Mouse (Mus musculus): Measurements from ENCODE around the gene Pdgfb. TPM values are rescaled to one million over a fixed set of nuclear protein-coding genes. Genes with fewer than 3 reads are reported as not detected.

The Pdgfb gene
- total RNA-seq, 1 experiment = 9.5 TPM

- Histone ChIP-seq H3K9ac (ENCODE audit: insufficient read depth, low read depth, low read length, poor library complexity, severe bottlenecking) (no peak overlapping the region), H3K4me3 (ENCODE audit: insufficient read depth in 1 of 2, low read depth in 1 of 2, low read length in 2 of 2, poor library complexity in 1 of 2, severe bottlenecking in 1 of 2) (no peak overlapping the region), H3K36me3 (ENCODE audit: control insufficient read depth, insufficient read depth, low read length, poor library complexity, severe bottlenecking) (no peaks in the 10 kb centered on the region), H3K27ac (ENCODE audit: insufficient read depth, low read depth, low read length, poor library complexity, severe bottlenecking) (no peak overlapping the region), H3K9me3 (ENCODE audit: control insufficient read depth, insufficient read depth, low read depth, low read length) (no peaks in the 10 kb centered on the region), H3K4me1 (ENCODE audit: control insufficient read depth in 2 of 2, insufficient read depth in 2 of 2, low read length in 2 of 2, poor library complexity in 1 of 2) (peaks cover 5 to 29% of the 10 kb centered on the region in 2 experiments; a peak in 2 of 4 replicates)
- DNase-seq (ENCODE audit: low read depth, low spot score) = no peak
- in situ Hi-C loops (cut with MboI; ENCODE audit: low sequenced_read_pairs in 2 of 2, unreplicated experiment in 2 of 2) = no loop called here
- TF ChIP-seq CHD2 (IDR thresholded peaks at IDR 0.05; ENCODE audit: low read depth, low read length) (no peak), HCFC1 (IDR thresholded peaks at IDR 0.05; ENCODE audit: borderline replicate concordance, insufficient read depth, low read length) (no peak), ZC3H11A (IDR thresholded peaks at IDR 0.05; ENCODE audit: borderline replicate concordance, low read depth, low read length) (no peak), MAFK (IDR thresholded peaks at IDR 0.05; ENCODE audit: insufficient read depth, low read depth, low read length) (no peak), ZNF384 (IDR thresholded peaks at IDR 0.05; ENCODE audit: low read depth, low read length) (no peak)
Measured at GRCm38 (mm10) chr15:80006156-80006555, 8.6 kb downstream of the Pdgfb start.

GRCm38 (mm10) chr15:80005436-80005835, 9.3 kb downstream of the Pdgfb start:
- H3K9ac ChIP-seq (ENCODE audit: insufficient read depth, low read depth, low read length, poor library complexity, severe bottlenecking) = no peak overlapping the region
- no peaks in the 10 kb centered on the region for H3K9me3 ChIP-seq (ENCODE audit: control insufficient read depth, insufficient read depth, low read depth, low read length)
- H3K27ac ChIP-seq (ENCODE audit: insufficient read depth, low read depth, low read length, poor library complexity, severe bottlenecking) = no peak overlapping the region
- H3K4me3 ChIP-seq (ENCODE audit: insufficient read depth in 1 of 2, low read depth in 1 of 2, low read length in 2 of 2, poor library complexity in 1 of 2, severe bottlenecking in 1 of 2) = peak overlapping the region; percentile 4 to 16; a peak in 1 of 4 replicates
- no peaks in the 10 kb centered on the region for H3K36me3 ChIP-seq (ENCODE audit: control insufficient read depth, insufficient read depth, low read length, poor library complexity, severe bottlenecking)
- H3K4me1 ChIP-seq (ENCODE audit: control insufficient read depth in 2 of 2, insufficient read depth in 2 of 2, low read length in 2 of 2, poor library complexity in 1 of 2) = peaks cover 5 to 26% of the 10 kb centered on the region in 2 experiments; a peak in 2 of 4 replicates
- in situ Hi-C loops (cut with MboI; ENCODE audit: low sequenced_read_pairs in 2 of 2, unreplicated experiment in 2 of 2) = no loop called here
- TF ChIP-seq MAFK (IDR thresholded peaks at IDR 0.05; ENCODE audit: insufficient read depth, low read depth, low read length) = no peak
- no peak for TF ChIP-seq HCFC1 (IDR thresholded peaks at IDR 0.05; ENCODE audit: borderline replicate concordance, insufficient read depth, low read length)
- no peak for TF ChIP-seq ZC3H11A (IDR thresholded peaks at IDR 0.05; ENCODE audit: borderline replicate concordance, low read depth, low read length)
- no peak for TF ChIP-seq ZNF384 (IDR thresholded peaks at IDR 0.05; ENCODE audit: low read depth, low read length)
- TF ChIP-seq CHD2 (IDR thresholded peaks at IDR 0.05; ENCODE audit: low read depth, low read length) = no peak
- no peak for DNase-seq (ENCODE audit: low read depth, low spot score)

- H3K9ac ChIP-seq (ENCODE audit: insufficient read depth, low read depth, low read length, poor library complexity, severe bottlenecking) = 0 out of 2 replicates have a peak overlapping the region, but pooled peaks have one; percentile 0
- in situ Hi-C loops (cut with MboI; ENCODE audit: low sequenced_read_pairs in 2 of 2, unreplicated experiment in 2 of 2) = no loop called here
- H3K27ac ChIP-seq (ENCODE audit: insufficient read depth, low read depth, low read length, poor library complexity, severe bottlenecking) = no peak overlapping the region
- H3K4me3 ChIP-seq (ENCODE audit: insufficient read depth in 1 of 2, low read depth in 1 of 2, low read length in 2 of 2, poor library complexity in 1 of 2, severe bottlenecking in 1 of 2) = peak overlapping the region; percentile 4 to 16; a peak in 2 of 4 replicates
- TF ChIP-seq ZNF384 (IDR thresholded peaks at IDR 0.05; ENCODE audit: low read depth, low read length) (no peak), ZC3H11A (IDR thresholded peaks at IDR 0.05; ENCODE audit: borderline replicate concordance, low read depth, low read length) (no peak), HCFC1 (IDR thresholded peaks at IDR 0.05; ENCODE audit: borderline replicate concordance, insufficient read depth, low read length) (no peak), MAFK (IDR thresholded peaks at IDR 0.05; ENCODE audit: insufficient read depth, low read depth, low read length) (no peak), CHD2 (IDR thresholded peaks at IDR 0.05; ENCODE audit: low read depth, low read length) (no peak)
- no peaks in the 10 kb centered on the region for H3K9me3 ChIP-seq (ENCODE audit: control insufficient read depth, insufficient read depth, low read depth, low read length)
- no peak for DNase-seq (ENCODE audit: low read depth, low spot score)
- H3K4me1 ChIP-seq (ENCODE audit: control insufficient read depth in 2 of 2, insufficient read depth in 2 of 2, low read length in 2 of 2, poor library complexity in 1 of 2) = peaks cover 5 to 23% of the 10 kb centered on the region in 2 experiments; a peak in 2 of 4 replicates
- no peaks in the 10 kb centered on the region for H3K36me3 ChIP-seq (ENCODE audit: control insufficient read depth, insufficient read depth, low read length, poor library complexity, severe bottlenecking)
Measured at GRCm38 (mm10) chr15:80004644-80005340, 10.0 kb downstream of the Pdgfb start.

- no peaks in the 10 kb centered on the region for H3K36me3 ChIP-seq (ENCODE audit: control insufficient read depth, insufficient read depth, low read length, poor library complexity, severe bottlenecking)
- H3K9ac ChIP-seq (ENCODE audit: insufficient read depth, low read depth, low read length, poor library complexity, severe bottlenecking) = no peak overlapping the region
- peaks cover 5 to 21% of the 10 kb centered on the region in 2 experiments; a peak in 2 of 4 replicates for H3K4me1 ChIP-seq (ENCODE audit: control insufficient read depth in 2 of 2, insufficient read depth in 2 of 2, low read length in 2 of 2, poor library complexity in 1 of 2)
- TF ChIP-seq ZNF384 (IDR thresholded peaks at IDR 0.05; ENCODE audit: low read depth, low read length) (no peak), CHD2 (IDR thresholded peaks at IDR 0.05; ENCODE audit: low read depth, low read length) (no peak), HCFC1 (IDR thresholded peaks at IDR 0.05; ENCODE audit: borderline replicate concordance, insufficient read depth, low read length) (no peak), MAFK (IDR thresholded peaks at IDR 0.05; ENCODE audit: insufficient read depth, low read depth, low read length) (no peak), ZC3H11A (IDR thresholded peaks at IDR 0.05; ENCODE audit: borderline replicate concordance, low read depth, low read length) (no peak)
- H3K4me3 ChIP-seq (ENCODE audit: insufficient read depth in 1 of 2, low read depth in 1 of 2, low read length in 2 of 2, poor library complexity in 1 of 2, severe bottlenecking in 1 of 2) = no peak overlapping the region
- in situ Hi-C loops (cut with MboI; ENCODE audit: low sequenced_read_pairs in 2 of 2, unreplicated experiment in 2 of 2) = no loop called here
- no peaks in the 10 kb centered on the region for H3K9me3 ChIP-seq (ENCODE audit: control insufficient read depth, insufficient read depth, low read depth, low read length)
- DNase-seq (ENCODE audit: low read depth, low spot score) = no peak
- no peak overlapping the region for H3K27ac ChIP-seq (ENCODE audit: insufficient read depth, low read depth, low read length, poor library complexity, severe bottlenecking)
Measured at GRCm38 (mm10) chr15:80003581-80003980, 11.2 kb downstream of the Pdgfb start.

Measured in ES-E14 (cell line).